Mouse (Mus musculus) granulocyte monocyte progenitor cell, adult 5-6 weeks (primary cell): Measurements from ENCODE around the gene Ankrd2. TPM values are rescaled to one million over a fixed set of nuclear protein-coding genes. Genes with fewer than 3 reads are reported as not detected.

Experiments
- ATAC-seq: replicated peaks from 2 replicates; pipeline ENCODE4 v1.8.0; 2016; ENCODE audit warnings: mild to moderate bottlenecking, moderate TSS enrichment, inconsistent platforms; ENCODE audit not compliant: poor library complexity, severe bottlenecking
- total RNA-seq, 2 experiments: library from RNA; stranded (forward) in 1 of 2; stranded (reverse) in 1 of 2; fragments of 200-712, 200-1000 nt in 1 of 2; fragments of >200 nt in 1 of 2; fragmentation: Nextera tagmentation in 1 of 2; gene quantifications; 2 replicates each; pipeline ENCODE4 v1.2.3; 2014 to 2017

Ankrd2 gene
- total RNA-seq (2014; fragmentation: Nextera tagmentation) (not detected in 2 replicates), total RNA-seq (2017) (not detected in 2 replicates)

GRCm38 (mm10) chr19:42035456-42036248, at the start of gene Ankrd2:
TSS of gene Ankrd2 (plus strand) at chr19:42036000.
- peak; percentile 91 for ATAC-seq

- ATAC-seq = no peak
Observed at GRCm38 (mm10) chr19:41987206-41987605, 48.6 kb upstream of the Ankrd2 start.

DNA sequence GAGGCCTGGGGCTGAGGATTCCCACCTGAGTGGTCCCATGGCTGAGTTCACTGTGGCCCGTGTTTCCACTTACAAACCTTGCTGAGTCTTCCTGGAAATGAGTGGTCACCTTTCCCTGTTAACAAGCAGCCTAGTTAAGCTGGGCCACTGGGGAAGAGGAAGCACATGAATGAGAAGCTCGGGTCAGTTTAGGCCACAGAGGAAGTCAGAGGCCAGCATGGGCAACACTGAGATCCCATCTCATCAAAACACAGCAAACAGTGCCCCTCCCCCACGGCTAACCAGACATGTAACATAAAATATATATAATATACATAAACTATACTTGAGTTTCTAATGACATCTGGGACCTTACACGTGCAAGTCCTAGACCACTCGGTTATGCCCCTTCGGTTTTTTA, 46.0 kb upstream of the Ankrd2 start:
- peak; percentile 55 for ATAC-seq

GRCm38 (mm10) chr19:41991926-41992477, 43.8 kb upstream of the Ankrd2 start:
- no peak for ATAC-seq

DNA sequence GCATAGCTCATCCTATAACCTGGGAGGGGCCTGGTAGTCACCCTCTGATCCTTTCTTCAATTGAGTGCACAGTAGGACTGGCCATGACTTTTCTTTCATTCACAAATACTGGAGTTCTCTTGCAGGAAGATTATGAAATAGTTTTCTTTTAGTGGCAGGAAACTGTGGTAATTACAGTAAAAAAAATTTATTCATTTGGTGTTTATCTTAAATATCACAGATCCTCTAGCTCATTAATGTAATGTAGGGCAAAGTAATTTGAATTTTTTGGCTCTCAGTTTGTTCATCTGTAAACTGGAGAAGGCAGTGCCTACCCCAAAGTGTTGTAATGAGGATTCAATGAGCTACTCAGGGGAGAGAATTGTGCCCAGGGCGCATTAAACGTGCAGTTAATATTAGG, 42.8 kb upstream of the Ankrd2 start:
- peak; percentile 47 for ATAC-seq

DNA sequence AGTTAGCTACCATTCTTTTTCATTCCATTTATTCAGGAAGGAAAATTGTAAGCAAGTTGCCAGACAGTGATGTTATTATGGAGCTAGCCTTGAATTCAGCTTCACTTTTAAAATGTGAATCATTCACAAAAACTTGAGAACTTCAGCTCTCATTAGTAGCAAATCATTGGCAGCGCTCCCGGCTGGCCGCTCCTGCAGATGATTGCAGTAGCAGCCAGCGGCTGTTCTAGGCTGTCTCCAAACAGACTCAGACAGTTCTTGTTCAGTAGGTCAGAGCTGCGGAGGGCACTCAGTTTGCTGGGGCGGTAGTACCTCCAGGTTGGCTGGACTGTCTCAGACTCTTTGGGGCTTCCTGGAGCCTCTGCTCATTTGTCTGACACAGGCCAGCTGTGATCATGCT, 42.3 kb upstream of the Ankrd2 start:
- ATAC-seq = no peak

- no peak for ATAC-seq
Observed at GRCm38 (mm10) chr19:41994023-41994422, 41.8 kb upstream of the Ankrd2 start.

GRCm38 (mm10) chr19:41995483-41995882, 40.3 kb upstream of the Ankrd2 start:
- ATAC-seq = no peak

GRCm38 (mm10) chr19:41997090-41997489, 38.7 kb upstream of the Ankrd2 start:
- ATAC-seq = no peak

GRCm38 (mm10) chr19:41998770-41999548, 36.8 kb upstream of the Ankrd2 start:
- no peak for ATAC-seq

- ATAC-seq = peak; percentile 72
Observed at GRCm38 (mm10) chr19:41999688-42000283, 36.0 kb upstream of the Ankrd2 start.

DNA sequence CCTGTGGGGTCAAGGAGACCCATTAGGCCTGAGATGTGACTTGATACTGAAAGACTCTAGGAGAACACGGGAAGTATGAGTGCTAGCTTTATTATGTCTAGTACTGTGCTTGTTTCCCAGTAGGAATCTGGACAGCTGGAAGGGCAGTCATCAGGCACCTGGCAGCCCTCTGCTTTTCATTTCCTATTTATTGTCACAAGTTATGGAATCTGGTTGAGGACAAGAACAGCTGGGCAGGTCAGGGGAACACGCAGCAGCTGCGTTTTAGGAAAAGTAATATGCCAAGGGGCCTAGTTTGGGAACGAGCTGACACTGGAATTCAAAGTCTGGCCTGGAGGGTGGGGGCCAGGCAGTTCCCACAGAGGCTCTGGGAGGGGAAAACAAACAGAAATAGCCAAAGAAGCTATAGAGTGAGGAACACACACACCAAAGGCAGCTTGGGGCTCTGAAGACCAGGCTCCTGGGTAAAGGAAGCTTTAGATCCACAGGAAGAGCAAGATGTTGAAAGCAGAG, 35.3 kb upstream of the Ankrd2 start:
- ATAC-seq = no peak

- peak; percentile 58 for ATAC-seq
Observed at GRCm38 (mm10) chr19:42001253-42001980, 34.4 kb upstream of the Ankrd2 start.

GRCm38 (mm10) chr19:42004258-42004657, 31.5 kb upstream of the Ankrd2 start:
- ATAC-seq = no peak

DNA sequence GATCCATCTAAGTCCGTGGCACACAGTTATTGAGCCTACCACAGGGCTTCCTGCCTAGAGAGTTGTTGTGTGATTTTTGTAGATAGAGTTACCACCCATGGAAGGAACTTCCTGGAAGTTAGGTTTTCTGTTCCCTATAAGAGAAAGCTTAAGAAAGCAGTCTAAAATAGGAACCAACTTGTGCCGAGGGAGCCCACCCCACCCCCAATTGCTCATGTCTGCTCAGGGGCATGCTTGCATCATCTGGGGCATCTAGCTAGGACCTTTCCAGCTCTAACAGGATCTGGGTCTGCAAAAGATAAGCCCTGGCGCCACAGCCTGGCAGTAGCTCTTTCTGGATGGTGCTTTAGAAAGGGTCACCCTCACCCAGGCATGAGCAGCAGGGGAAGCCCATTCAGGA, 30.2 kb upstream of the Ankrd2 start:
- peak; percentile 80 for ATAC-seq

DNA sequence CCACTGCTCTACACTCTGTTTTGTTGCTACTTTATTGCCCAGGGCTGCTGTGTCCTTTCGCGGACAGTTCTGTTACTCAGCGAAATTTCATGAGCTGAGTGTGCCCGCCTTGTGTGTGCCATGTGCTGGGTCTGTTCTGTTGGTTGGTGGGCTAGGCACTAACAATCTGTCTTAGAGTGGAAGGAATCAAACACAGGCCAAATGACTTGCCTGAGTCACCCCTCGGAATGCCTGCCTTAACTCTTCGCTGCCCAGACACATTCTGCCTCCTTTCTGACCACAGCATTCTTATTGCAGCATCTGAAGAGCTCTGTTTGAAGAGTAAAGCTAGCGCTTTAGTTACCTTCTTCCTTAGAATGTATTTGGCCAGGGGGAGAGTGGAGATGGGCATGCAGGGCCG, 29.2 kb upstream of the Ankrd2 start:
- no peak for ATAC-seq

DNA sequence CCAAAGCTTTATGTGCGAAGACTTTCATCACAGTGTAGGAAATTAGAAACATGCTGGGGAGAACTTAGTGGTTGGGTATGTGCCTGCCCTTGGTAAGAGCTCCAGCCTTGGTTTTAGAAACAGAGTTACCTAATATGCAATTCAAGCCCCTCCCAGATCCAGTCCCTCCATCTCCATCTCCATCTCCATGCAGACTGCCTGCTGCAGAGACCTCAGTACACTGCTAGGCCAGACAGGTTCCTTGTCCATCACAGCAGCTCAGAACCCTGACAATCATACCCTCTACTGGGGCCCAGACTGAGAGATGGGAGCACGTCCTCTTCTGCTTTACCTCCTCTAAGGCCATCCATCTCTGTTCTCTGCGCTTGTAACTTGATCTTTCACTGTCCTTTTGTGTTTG, 27.2 kb upstream of the Ankrd2 start:
- no peak for ATAC-seq

- 0 out of 2 replicates have a peak, but pooled peaks have one; percentile 29 for ATAC-seq
Observed at GRCm38 (mm10) chr19:42009067-42009466, 26.7 kb upstream of the Ankrd2 start.

- no peak for ATAC-seq
Observed at GRCm38 (mm10) chr19:42010436-42010835, 25.4 kb upstream of the Ankrd2 start.

DNA sequence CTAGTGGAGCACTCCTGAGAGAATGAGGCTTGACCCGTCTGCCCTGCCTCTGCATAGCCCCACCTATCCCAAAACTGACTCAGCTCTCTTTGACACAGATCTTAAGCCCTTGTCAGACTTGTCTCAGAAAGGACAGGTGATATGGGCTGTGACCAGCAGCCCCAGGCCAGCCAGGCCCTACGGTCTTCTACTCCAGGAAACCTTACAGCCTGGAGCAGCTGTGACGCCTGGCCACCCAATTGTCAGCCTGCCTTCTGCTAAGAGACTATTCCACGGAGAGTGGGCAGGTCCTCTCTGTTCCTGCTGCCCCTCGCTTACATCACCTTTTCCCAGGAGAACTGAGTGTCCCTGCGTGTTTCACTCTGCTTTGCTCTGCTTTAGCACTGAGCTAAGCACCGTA, 24.7 kb upstream of the Ankrd2 start:
- ATAC-seq = no peak
